Mouse (Mus musculus) MEL (cell line): ENCODE data around the gene Tmbim1. TPM values are rescaled to one million over a fixed set of nuclear protein-coding genes. Genes with fewer than 3 reads are reported as not detected.

Experiments
- DNase-seq: peaks from one replicate; pipeline ENCODE4 v3.0.0; 2011; ENCODE audit warnings: low read depth, low spot score
- H3K27ac ChIP-seq: 2 replicates; pipeline ENCODE4 v1.5.1; 2012; ENCODE audit warnings: low read depth, mild to moderate bottlenecking, control low read depth, low read length, moderate library complexity; ENCODE audit not compliant: control insufficient read depth
- H3K27me3 ChIP-seq, 2 experiments: fragments of 150-350 bp in 1 of 2; sonication (generic) in 1 of 2; 2 replicates each; pipeline ENCODE4 v1.6.1; 2012; ENCODE audit warnings: low read length in 2 of 2, mild to moderate bottlenecking in 2 of 2, improper control_type of control experiment in 1 of 2, moderate library complexity in 1 of 2; ENCODE audit not compliant: insufficient read depth in 2 of 2, control insufficient read depth in 1 of 2
- H3K36me3 ChIP-seq, 2 experiments: 2 replicates each; pipeline ENCODE4 v1.6.1; 2012 to 2014; ENCODE audit warnings: low read length in 2 of 2, improper control_type of control experiment in 1 of 2, inconsistent platforms in 1 of 2, mild to moderate bottlenecking in 1 of 2; ENCODE audit not compliant: insufficient read depth in 2 of 2, control insufficient read depth in 1 of 2
- H3K4me1 ChIP-seq, 2 experiments: fragments of 150-350 bp in 1 of 2; sonication (generic) in 1 of 2; 2 replicates each; pipeline ENCODE4 v1.6.1; 2012; ENCODE audit warnings: low read length in 2 of 2, improper control_type of control experiment in 1 of 2, mild to moderate bottlenecking in 1 of 2; ENCODE audit not compliant: insufficient read depth in 2 of 2, control insufficient read depth in 1 of 2
- H3K4me3 ChIP-seq, 2 experiments: fragments of 150-350 bp in 1 of 2; sonication (generic) in 1 of 2; 2 replicates each; pipeline ENCODE4 v1.5.1; 2012; ENCODE audit warnings: low read depth in 2 of 2, low read length in 2 of 2, mild to moderate bottlenecking in 2 of 2, moderate library complexity in 2 of 2, control low read depth in 1 of 2, improper control_type of control experiment in 1 of 2; ENCODE audit not compliant: control insufficient read depth in 1 of 2, insufficient read depth in 1 of 2
- H3K79me2 ChIP-seq: 2 replicates; pipeline ENCODE4 v1.6.1; 2012; ENCODE audit warnings: mild to moderate bottlenecking, low read length, moderate library complexity; ENCODE audit not compliant: control insufficient read depth, poor library complexity, insufficient read depth
- H3K9ac ChIP-seq: 2 replicates; pipeline ENCODE4 v1.6.1; 2012; ENCODE audit warnings: low read depth, mild to moderate bottlenecking, control low read depth, low read length, moderate library complexity; ENCODE audit not compliant: control insufficient read depth, poor library complexity, severe bottlenecking
- H3K9me3 ChIP-seq: fragments of 150-350 bp; sonication (generic); replicated peaks from 2 replicates; pipeline ENCODE4 v1.6.1; 2012; ENCODE audit warnings: mild to moderate bottlenecking, low read length, improper control_type of control experiment, moderate library complexity; ENCODE audit not compliant: insufficient read depth
- CHD1 ChIP-seq: IDR thresholded peaks from 2 replicates; pipeline ENCODE4 v1.6.1; 2012; ENCODE audit warnings: low read depth, mild to moderate bottlenecking, inconsistent platforms, low read length, improper control_type of control experiment
- CTCF ChIP-seq, 3 experiments: IDR thresholded peaks in 2 of 3; conservative IDR thresholded peaks in 1 of 3; 2 replicates each; pipeline ENCODE4 v1.5.1; 2011 to 2012; ENCODE audit warnings: low read length in 3 of 3, low read depth in 2 of 3, mild to moderate bottlenecking in 2 of 3, improper control_type of control experiment in 1 of 3, inconsistent platforms in 1 of 3, mixed read lengths in 1 of 3, moderate library complexity in 1 of 3; ENCODE audit not compliant: control insufficient read depth in 1 of 3, insufficient read depth in 1 of 3, poor library complexity in 1 of 3, severe bottlenecking in 1 of 3
- E2F4 ChIP-seq: IDR thresholded peaks from 2 replicates; pipeline ENCODE4 v1.6.1; 2011; ENCODE audit warnings: low read depth, low read length, improper control_type of control experiment, borderline replicate concordance
- GABPA ChIP-seq: IDR thresholded peaks from 2 replicates; pipeline ENCODE4 v1.6.1; 2012; ENCODE audit warnings: low read depth, mild to moderate bottlenecking, inconsistent platforms, low read length, improper control_type of control experiment, moderate library complexity
- HCFC1 ChIP-seq: IDR thresholded peaks from 2 replicates; pipeline ENCODE4 v1.6.1; 2012; ENCODE audit warnings: low read depth, mild to moderate bottlenecking, inconsistent platforms, low read length, improper control_type of control experiment, moderate library complexity
- JUND ChIP-seq: IDR thresholded peaks from 2 replicates; pipeline ENCODE4 v1.6.1; 2011; ENCODE audit warnings: low read depth, mild to moderate bottlenecking, improper control_type of control experiment, low read length
- MAX ChIP-seq: IDR thresholded peaks from 2 replicates; pipeline ENCODE4 v1.6.1; 2011; ENCODE audit warnings: low read length, improper control_type of control experiment
- MAZ ChIP-seq: IDR thresholded peaks from 2 replicates; pipeline ENCODE4 v1.6.1; 2012; ENCODE audit warnings: low read depth, mild to moderate bottlenecking, inconsistent platforms, low read length, improper control_type of control experiment
- MYB ChIP-seq: IDR thresholded peaks from 2 replicates; pipeline ENCODE4 v1.6.1; 2011; ENCODE audit warnings: mild to moderate bottlenecking, low read depth, low read length, improper control_type of control experiment
- MYC ChIP-seq: IDR thresholded peaks from 2 replicates; pipeline ENCODE4 v1.6.1; 2011; ENCODE audit warnings: low read depth, mild to moderate bottlenecking, low read length, improper control_type of control experiment, moderate library complexity
- NRF1 ChIP-seq: IDR thresholded peaks from 2 replicates; pipeline ENCODE4 v1.6.1; 2014; ENCODE audit warnings: low read depth, mild to moderate bottlenecking, inconsistent platforms, low read length, improper control_type of control experiment, moderate library complexity; ENCODE audit not compliant: poor library complexity, insufficient read depth, severe bottlenecking
- POLR2A ChIP-seq, 2 experiments: IDR thresholded peaks; 2 replicates each; pipeline ENCODE4 v1.6.1; 2011 to 2012; ENCODE audit warnings: low read length in 2 of 2, mild to moderate bottlenecking in 2 of 2, control low read depth in 1 of 2, improper control_type of control experiment in 1 of 2, low read depth in 1 of 2, moderate library complexity in 1 of 2; ENCODE audit not compliant: control insufficient read depth in 1 of 2, insufficient read depth in 1 of 2, poor library complexity in 1 of 2
- POLR2AphosphoS2 ChIP-seq: IDR thresholded peaks from 2 replicates; pipeline ENCODE4 v1.6.1; 2011; ENCODE audit warnings: low read length, improper control_type of control experiment
- SMC3 ChIP-seq: IDR thresholded peaks from 2 replicates; pipeline ENCODE4 v1.6.1; 2011; ENCODE audit warnings: low read depth, low read length, improper control_type of control experiment
- TAL1 ChIP-seq: IDR thresholded peaks from 2 replicates; pipeline ENCODE4 v1.6.1; 2012; ENCODE audit warnings: mild to moderate bottlenecking, inconsistent platforms, low read length, moderate library complexity, mixed read lengths
- TBP ChIP-seq: IDR thresholded peaks from 2 replicates; pipeline ENCODE4 v1.8.0; 2011; ENCODE audit warnings: low read depth, low read length, improper control_type of control experiment
- TCF12 ChIP-seq: IDR thresholded peaks from 2 replicates; pipeline ENCODE4 v1.6.1; 2014; ENCODE audit warnings: low read depth, mild to moderate bottlenecking, inconsistent platforms, low read length, improper control_type of control experiment, moderate library complexity
- UBTF ChIP-seq: IDR thresholded peaks from 2 replicates; pipeline ENCODE4 v1.6.1; 2012; ENCODE audit warnings: low read depth, mild to moderate bottlenecking, inconsistent platforms, low read length, improper control_type of control experiment, moderate library complexity, borderline replicate concordance; ENCODE audit not compliant: insufficient read depth
- USF1 ChIP-seq: IDR thresholded peaks from 2 replicates; pipeline ENCODE4 v1.6.1; 2014; ENCODE audit warnings: low read depth, mild to moderate bottlenecking, inconsistent platforms, low read length, improper control_type of control experiment, moderate library complexity
- ZC3H11A ChIP-seq: IDR thresholded peaks from 2 replicates; pipeline ENCODE4 v1.6.1; 2012; ENCODE audit warnings: low read depth, mild to moderate bottlenecking, inconsistent platforms, low read length, improper control_type of control experiment
- ZKSCAN1 ChIP-seq: IDR thresholded peaks from 2 replicates; pipeline ENCODE4 v1.6.1; 2012; ENCODE audit warnings: low read depth, mild to moderate bottlenecking, inconsistent platforms, low read length, improper control_type of control experiment, moderate library complexity
- ZNF384 ChIP-seq: IDR thresholded peaks from 2 replicates; pipeline ENCODE4 v1.6.1; 2012; ENCODE audit warnings: low read depth, mild to moderate bottlenecking, inconsistent platforms, low read length, improper control_type of control experiment
- polyA plus RNA-seq, 2 experiments: library from polyadenylated mRNA; stranded (reverse) in 1 of 2; unstranded in 1 of 2; fragments of >175 nt in 1 of 2; fragments of >200 nt in 1 of 2; gene quantifications; 2 replicates each; pipeline versions ENCODE4 v1.2.1 to v1.2.4; 2012; ENCODE audit warnings: low replicate concordance in 2 of 2, low read depth in 1 of 2; ENCODE audit not compliant: insufficient read length in 2 of 2, insufficient read depth in 1 of 2, missing spikeins in 1 of 2
- total RNA-seq: library from RNA; depleted of rRNA; stranded (reverse); fragments of 300-350 nt; gene quantifications from 2 replicates; pipeline ENCODE4 v1.2.3, GENCODE M21; 2012

Gene Tmbim1
- total and polyA plus RNA-seq, 3 experiments = 13.0 to 20.8 TPM; not detected in 1

- H3K4me3 ChIP-seq = no peak overlapping the region
- no peaks in the 10 kb centered on the region for H3K4me1 ChIP-seq
- H3K9ac ChIP-seq = no peak overlapping the region
- H3K9me3 ChIP-seq = no peaks in the 10 kb centered on the region
- no peaks in the 10 kb centered on the region for H3K27me3 ChIP-seq
- no peaks in the 10 kb centered on the region for H3K36me3 ChIP-seq
- no peaks in the 10 kb centered on the region for H3K79me2 ChIP-seq
- no peak for TF ChIP-seq SMC3
- TF ChIP-seq TCF12 = no peak
- TF ChIP-seq ZNF384 = no peak
- TF ChIP-seq, all 39 proteins: peak for 0
- H3K27ac ChIP-seq = no peak overlapping the region
- no peak for DNase-seq
Observed at GRCm38 (mm10) chr1:74339917-74340316, 34.5 kb upstream of the Tmbim1 start.

GRCm38 (mm10) chr1:74338626-74339025 lies 33.2 kb upstream of the Tmbim1 start:
- Histone ChIP-seq H3K36me3 (no peaks in the 10 kb centered on the region), H3K9me3 (no peaks in the 10 kb centered on the region), H3K4me1 (no peaks in the 10 kb centered on the region), H3K27me3 (no peaks in the 10 kb centered on the region), H3K4me3 (no peak overlapping the region), H3K27ac (no peak overlapping the region), H3K79me2 (no peaks in the 10 kb centered on the region), H3K9ac (no peak overlapping the region)
- DNase-seq = no peak
- TF ChIP-seq TAL1 (no peak), USF1 (no peak), JUND (no peak), MYC (no peak)

GRCm38 (mm10) chr1:74338013-74338412 lies 32.6 kb upstream of the Tmbim1 start:
- H3K79me2 ChIP-seq = no peaks in the 10 kb centered on the region
- H3K27me3 ChIP-seq = no peaks in the 10 kb centered on the region
- TF ChIP-seq ZC3H11A (no peak), NRF1 (no peak), POLR2A (IDR thresholded peaks at IDR 0.05; ENCODE audit: control insufficient read depth in 1 of 2, insufficient read depth in 1 of 2, low read depth in 1 of 2, low read length in 2 of 2, poor library complexity in 1 of 2) (no peak), CTCF (IDR thresholded peaks at IDR 0.05 in 2 of 3, conservative IDR thresholded peaks at IDR 0.05 in 1 of 3; ENCODE audit: control insufficient read depth in 1 of 3, insufficient read depth in 1 of 3, low read depth in 2 of 3, low read length in 3 of 3, poor library complexity in 1 of 3, severe bottlenecking in 1 of 3) (no peak), HCFC1 (no peak), SMC3 (no peak), E2F4 (no peak), ZKSCAN1 (no peak), CHD1 (no peak), TBP (no peak), GABPA (no peak), UBTF (no peak), MYB (no peak), MYC (no peak), POLR2AphosphoS2 (no peak), MAX (no peak), MAZ (no peak), USF1 (no peak)
- H3K27ac ChIP-seq = no peak overlapping the region
- no peaks in the 10 kb centered on the region for H3K9me3 ChIP-seq
- no peak overlapping the region for H3K4me3 ChIP-seq
- no peak for DNase-seq
- no peaks in the 10 kb centered on the region for H3K36me3 ChIP-seq
- H3K4me1 ChIP-seq = peaks cover 1 to 4% of the 10 kb centered on the region in 2 experiments; a peak in 1 of 4 replicates
- H3K9ac ChIP-seq = no peak overlapping the region
